Mouse (Mus musculus): ENCODE results near the gene Tha1.

The Tha1 gene

DNA sequence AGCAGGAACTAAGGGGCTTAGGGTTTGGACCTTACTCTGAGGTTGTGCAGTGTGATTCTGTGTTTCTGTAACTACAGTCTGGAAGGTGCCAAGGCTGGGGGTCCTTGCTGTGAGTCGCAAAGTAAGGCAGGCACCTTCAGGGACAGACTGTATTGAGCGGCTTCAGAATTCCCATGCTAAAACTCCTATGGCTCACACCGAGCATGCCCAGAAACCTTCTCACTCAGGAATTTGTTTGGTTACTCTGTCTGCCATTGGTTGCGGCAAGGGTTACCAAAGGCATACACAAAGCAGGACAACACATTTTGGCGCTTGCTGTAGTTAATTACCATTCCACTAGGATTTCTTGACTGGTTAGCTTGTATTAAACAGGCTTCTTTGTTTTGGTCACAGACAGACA lies 47.1 kb downstream of the Tha1 start:
- no peak for DNase-seq (ENCODE audit: low spot score in 2 of 2)

DNA sequence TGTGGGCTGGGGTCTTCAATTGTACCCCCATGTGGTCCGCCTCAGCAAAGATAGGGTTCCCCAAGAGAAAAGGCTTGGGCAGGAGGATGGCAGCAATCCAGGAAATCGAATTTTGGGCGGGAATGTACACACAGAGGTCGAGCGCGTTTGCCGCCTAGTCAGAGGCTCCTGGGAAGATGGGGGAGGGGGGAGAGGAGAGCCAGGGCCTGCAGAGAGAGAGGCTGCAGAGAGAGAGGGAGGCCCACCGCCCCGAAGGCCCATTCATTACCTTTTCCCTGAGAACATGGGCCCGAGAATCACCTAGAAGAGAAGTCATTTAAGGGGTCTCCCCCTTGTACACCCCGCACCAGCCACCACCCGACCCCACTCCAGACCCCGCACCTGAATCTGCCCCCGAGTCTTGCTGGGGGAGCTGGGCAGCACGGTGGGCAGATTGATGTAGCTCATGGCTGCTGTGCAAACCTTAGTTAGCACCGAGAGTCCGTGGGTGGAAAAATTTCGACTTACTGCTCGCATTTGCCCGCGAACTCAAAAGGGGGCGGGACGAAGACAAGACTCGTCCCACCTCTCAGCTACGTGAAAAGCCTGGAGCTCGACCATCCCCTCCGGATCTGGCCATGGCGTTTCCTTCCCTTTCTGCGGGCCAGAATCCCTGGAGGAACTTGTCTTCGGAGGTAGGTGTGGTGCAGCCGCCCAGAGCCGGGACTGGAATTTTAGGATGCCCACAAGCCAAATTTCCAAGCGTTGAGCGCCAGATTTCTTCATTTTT lies 47.8 kb downstream of the Tha1 start, which contains the start of the genes Afmid and Tk1:
Gene Afmid, plus strand, starts transcription at position 592 of the 769 bp plus-strand sequence.
Gene Tk1, minus strand, starts transcription at position 760 of the 769 bp plus-strand sequence.
- DNase-seq (ENCODE audit: low spot score in 2 of 2) = peak in 1 of 2 experiments; percentile 61

DNA sequence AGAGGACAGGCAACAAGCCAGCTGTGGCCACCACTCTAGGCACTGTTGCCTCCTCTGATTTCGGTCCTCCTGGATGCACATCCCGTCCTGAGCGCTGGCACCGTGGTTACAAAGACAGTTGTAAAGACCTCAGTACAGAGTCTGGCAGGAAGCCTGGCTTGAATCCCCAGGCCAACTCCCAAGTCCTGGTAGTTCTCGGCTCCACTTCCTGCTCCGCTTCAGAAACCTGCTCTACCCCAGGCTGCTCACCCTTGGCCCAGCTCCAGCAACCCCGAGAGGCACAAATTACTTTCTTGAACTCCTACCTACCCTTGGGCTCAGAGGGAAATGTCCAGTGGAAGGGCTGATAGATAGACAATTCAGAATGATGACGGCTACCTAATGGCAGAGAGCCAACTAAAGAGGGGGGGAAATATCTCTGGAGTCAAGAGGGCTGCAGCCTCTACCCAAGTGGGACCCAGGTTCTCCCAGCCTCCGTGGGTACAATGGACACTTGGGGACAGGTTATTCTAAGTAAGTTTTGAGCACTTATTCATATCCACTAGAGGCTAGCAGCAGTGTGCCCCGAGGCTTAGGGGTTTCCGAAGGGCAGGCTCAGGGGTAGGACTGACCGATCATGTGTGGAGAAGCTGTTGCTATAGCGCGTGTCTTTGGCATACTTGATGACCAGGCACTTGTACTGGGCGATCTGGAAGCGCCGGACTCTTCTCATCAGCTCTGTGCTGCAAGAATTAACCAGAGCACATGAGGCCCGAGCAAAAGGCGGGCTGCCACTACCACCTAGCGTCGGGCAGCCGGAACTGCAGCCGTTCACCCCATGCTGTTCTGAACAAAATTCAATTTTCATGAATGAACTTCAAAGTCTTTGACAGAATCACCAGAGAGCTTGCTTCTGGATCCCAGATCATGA lies 49.0 kb downstream of the Tha1 start:
- DNase-seq (ENCODE audit: low spot score in 2 of 2) = peak; percentile 57 to 78

DNA sequence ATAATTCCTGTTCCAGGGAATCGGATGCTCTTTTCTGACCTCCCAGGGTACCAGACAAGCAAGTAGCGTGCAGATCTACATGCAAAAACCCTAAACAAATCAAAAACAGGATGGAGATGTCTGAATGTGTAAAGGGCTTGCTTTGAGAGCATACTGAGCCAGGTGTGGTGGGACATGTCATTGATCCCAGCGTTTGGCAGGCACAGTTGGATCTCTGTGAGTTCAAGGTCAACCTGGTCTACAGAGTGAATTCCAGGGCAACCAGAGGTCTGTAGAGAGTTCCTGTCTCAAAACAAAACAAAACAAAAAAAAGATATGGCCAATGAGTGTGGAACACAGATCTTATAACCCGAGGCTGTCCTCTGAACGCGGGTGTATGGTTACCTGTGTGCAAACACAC lies 49.9 kb downstream of the Tha1 start:
- no peak for DNase-seq (ENCODE audit: low spot score in 2 of 2)

DNA sequence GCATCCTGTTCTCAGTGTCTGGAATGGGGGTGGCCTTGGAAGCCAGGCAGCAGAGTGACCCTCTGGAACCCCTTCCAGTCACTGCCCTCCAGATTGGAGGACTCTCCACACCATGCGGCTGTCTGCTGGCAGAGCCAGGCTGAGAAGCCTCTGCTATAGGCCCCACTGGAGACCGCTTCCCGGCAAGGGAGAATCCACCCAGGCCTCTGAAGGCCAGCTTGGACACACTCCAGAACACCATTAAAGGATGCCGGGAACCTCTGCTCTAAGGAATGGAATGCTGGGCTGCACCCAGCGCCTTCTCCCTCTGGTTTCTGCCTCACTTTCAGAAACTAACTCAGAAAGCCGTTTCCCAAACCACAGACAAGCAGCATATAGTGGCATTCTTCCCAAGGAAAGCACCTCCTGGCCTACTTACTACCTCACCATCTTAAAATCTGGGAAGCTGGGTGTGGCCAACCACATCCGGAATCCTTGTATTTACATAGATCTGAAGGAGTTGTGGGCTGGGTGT lies 50.5 kb downstream of the Tha1 start:
- no peak for DNase-seq (ENCODE audit: low spot score in 2 of 2)

DNA sequence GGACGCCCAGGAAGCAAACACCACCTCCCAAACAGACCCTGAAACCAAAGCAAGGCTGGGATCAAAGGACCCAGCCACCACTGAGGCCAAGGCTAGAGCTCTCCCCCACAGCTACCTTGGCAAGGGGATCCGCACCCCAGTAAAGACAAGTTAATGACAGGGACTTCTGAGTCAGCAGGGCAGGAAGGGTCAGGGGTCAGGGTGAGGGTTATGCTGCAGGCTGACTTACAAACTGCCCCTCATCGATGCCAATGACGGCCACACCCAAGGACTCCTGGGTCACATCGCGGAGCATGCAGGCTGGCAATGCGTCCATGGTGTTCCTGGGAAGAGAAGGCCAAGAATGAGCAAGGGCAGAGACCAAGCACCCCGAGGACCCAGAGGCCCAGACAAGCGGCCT lies 51.4 kb downstream of the Tha1 start:
- no peak for DNase-seq (ENCODE audit: low spot score in 2 of 2)

DNA sequence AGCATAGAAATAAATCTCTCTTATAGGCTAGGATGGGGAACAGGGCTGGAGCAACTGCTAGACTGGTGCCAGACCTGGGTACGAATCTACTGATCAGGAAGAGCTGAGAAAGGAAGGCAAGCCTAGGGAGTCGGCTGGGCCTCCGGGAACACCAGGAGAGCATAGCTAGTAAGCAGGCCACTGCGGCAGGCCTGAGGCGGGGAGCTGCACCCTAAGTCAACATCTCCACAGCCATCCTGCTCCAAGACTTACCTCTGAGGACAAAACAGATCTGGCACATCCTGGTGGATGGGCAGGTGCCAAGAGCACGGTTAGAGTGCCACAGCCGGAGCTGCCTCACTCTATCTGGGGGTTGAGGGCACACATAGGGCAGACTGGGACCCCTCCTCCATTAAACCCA lies 53.1 kb downstream of the Tha1 start:
- DNase-seq (ENCODE audit: low spot score in 2 of 2) = no peak

DNA sequence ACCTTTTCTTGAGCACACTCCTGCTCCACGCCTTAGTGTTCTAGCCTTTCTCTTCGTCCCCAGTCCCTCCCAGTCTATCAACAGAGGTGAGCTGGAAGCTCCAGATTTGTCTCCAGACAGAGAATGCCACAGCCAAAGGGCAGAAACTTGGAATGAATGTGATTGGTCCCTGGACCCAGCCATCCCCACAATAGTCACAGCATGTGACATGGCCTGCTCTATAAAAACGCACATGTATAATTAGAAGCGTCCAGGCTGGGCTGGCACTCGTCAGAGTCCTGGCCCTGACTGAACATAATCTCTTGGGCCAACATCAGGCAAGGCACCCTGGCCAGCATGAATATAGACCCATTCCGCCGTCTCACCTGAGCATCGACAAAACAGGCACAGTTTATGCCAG lies 54.2 kb downstream of the Tha1 start:
- DNase-seq (ENCODE audit: low spot score in 2 of 2) = no peak

Measured in frontal cortex, postnatal 10 days (tissue).